Mouse (Mus musculus): Measurements from ENCODE around the gene Ceacam9. TPM values are rescaled to one million over a fixed set of nuclear protein-coding genes. Genes with fewer than 3 reads are reported as not detected.
"Not testable (repeated sequence)": the region's sequence is repeated elsewhere in the genome, so short reads cannot be mapped to it uniquely, and the experiment has no call there.

Ceacam9 gene
- not detected in 2 replicates for polyA plus RNA-seq (2015; fragmentation: Nextera tagmentation; extraction: Ambion mirVana)

- H3K4me2 ChIP-seq (replicated peaks): no peak within 1 kb of the TSS
- no peak within 1 kb of the TSS for H3K9ac ChIP-seq
- H3K27me3 ChIP-seq (replicated peaks): no peaks in the 10 kb centered on the region
- no peak within 1 kb of the TSS for H3K4me3 ChIP-seq (replicated peaks)
- no peak for ATAC-seq
- no peaks in the 10 kb centered on the region for H3K9me3 ChIP-seq
- no peaks in the 10 kb centered on the region for H3K4me1 ChIP-seq (replicated peaks)
- H3K27ac ChIP-seq: no peak within 1 kb of the TSS
- WGBS: 77% methylated on average over 2 of the region's 2 CpGs
- H3K36me3 ChIP-seq: no peaks in the 10 kb centered on the region
Measured at GRCm38 (mm10) chr7:16721629-16722028, at the start of gene Ceacam9. Gene Ceacam9, plus strand, starts transcription at chr7:16721929.

DNA sequence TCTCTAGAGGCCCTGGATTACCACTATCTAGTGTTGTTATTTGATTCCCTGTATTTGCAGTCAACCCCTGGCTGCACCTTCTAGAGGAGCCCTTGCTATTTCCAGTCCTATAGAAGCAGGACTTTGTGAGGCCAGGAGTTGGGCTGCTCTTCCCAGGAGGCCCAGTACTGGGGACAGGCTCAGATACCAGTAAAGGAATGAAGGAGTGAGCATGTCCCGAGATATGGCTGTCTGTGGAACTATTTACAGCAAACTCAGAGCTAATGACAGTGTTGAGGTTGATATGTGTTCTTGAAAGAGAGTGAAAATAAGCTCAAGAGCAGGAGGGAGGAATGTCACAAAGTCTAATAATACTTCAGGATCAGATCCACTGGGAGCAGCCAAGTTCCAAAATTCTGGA lies 47.9 kb upstream of the Ceacam9 start:
- Histone ChIP-seq H3K4me2 (replicated peaks) (no peak overlapping the region), H3K4me3 (replicated peaks) (no peak overlapping the region), H3K9ac (no peak overlapping the region), H3K27me3 (replicated peaks) (no peaks in the 10 kb centered on the region), H3K36me3 (no peaks in the 10 kb centered on the region), H3K27ac (no peak overlapping the region), H3K4me1 (replicated peaks) (no peaks in the 10 kb centered on the region), H3K9me3 (no peaks in the 10 kb centered on the region)
- 56% methylated on average over 1 of the region's 1 CpGs for WGBS
- ATAC-seq: no peak

DNA sequence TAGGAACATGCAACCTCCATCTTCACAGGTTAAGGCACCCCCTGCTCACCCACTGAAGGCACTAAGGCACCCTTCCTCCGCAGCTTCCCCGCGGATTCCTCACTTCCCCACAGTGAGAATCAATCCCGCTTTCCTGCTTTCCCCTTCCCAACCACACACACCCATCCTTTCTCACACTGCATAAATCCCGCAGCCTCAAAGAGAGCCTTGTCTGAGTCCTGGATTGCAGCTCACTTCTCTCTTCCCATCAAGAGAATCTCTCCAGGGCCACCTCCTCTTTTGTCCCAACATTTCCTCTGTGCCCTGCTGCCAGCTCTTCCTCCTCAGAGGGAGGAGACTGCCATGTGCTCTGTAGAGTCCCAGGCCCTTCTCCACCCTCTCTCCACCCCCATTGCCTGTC lies 47.0 kb upstream of the Ceacam9 start:
- not testable (repeated sequence) for H3K9ac ChIP-seq; H3K4me1 ChIP-seq (replicated peaks); H3K27ac ChIP-seq; H3K4me3 ChIP-seq (replicated peaks); H3K9me3 ChIP-seq; H3K36me3 ChIP-seq; ATAC-seq; H3K4me2 ChIP-seq (replicated peaks); H3K27me3 ChIP-seq (replicated peaks)
- 40% methylated on average over 5 of the region's 5 CpGs for WGBS

GRCm38 (mm10) chr7:16675605-16676004 lies 46.1 kb upstream of the Ceacam9 start, which contains the start of gene Ceacam15:
Gene Ceacam15, minus strand, starts transcription at chr7:16675705.
- H3K4me3 ChIP-seq (replicated peaks): no peak within 1 kb of the TSS
- no peak within 1 kb of the TSS for H3K9ac ChIP-seq
- H3K36me3 ChIP-seq: no peaks in the 10 kb centered on the region
- no peaks in the 10 kb centered on the region for H3K27me3 ChIP-seq (replicated peaks)
- ATAC-seq: no peak
- 55% methylated on average over 1 of the region's 1 CpGs for WGBS
- H3K4me1 ChIP-seq (replicated peaks): no peaks in the 10 kb centered on the region
- no peaks in the 10 kb centered on the region for H3K9me3 ChIP-seq
- no peak within 1 kb of the TSS for H3K27ac ChIP-seq
- no peak within 1 kb of the TSS for H3K4me2 ChIP-seq (replicated peaks)

DNA sequence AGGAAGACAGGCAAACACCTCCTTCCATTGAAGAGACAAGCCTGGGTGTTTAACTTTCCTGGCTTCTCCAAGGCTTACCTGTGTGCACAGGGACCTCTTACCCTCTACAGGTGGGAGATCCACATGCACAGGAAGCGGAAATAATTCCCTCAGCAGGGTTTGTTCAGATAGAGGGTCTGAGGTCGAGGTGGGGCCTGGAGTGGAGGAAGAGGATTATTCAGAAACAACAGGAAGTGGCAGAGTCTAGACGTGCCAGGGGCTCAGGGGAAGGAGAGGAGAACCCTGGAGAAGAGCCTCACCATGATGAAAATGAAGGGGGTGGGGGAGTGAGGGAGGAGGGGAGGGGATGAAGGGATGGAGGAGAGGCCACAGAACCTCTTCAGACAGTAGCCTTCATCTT lies 41.5 kb upstream of the Ceacam9 start:
- H3K4me3 ChIP-seq (replicated peaks); ATAC-seq; H3K9ac ChIP-seq; H3K4me1 ChIP-seq (replicated peaks); H3K36me3 ChIP-seq; H3K27me3 ChIP-seq (replicated peaks); H3K27ac ChIP-seq; H3K9me3 ChIP-seq; H3K4me2 ChIP-seq (replicated peaks): not testable (repeated sequence)
- WGBS: 42% methylated on average over 3 of the region's 3 CpGs

DNA sequence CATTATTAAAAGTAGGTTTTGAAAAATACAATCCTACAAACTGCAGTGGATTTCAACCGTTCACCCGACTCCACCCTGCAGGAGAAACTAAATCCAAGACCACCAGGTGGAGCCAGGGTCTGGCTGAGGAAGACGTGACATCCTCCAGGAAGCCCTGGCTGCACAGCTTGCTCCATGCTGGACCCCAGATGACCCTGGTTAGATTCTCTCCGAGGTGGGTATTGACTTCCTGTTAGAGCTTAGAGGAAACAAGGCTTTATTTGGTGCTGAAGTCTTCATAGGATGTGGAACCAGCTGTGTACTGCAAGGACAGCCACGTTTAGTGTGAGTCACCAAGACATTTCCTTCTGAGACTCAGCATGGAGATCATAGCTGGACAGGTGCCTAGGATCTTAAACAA lies 32.5 kb upstream of the Ceacam9 start:
- no peaks in the 10 kb centered on the region for H3K4me1 ChIP-seq (replicated peaks)

GRCm38 (mm10) chr7:16695025-16695424 lies 26.7 kb upstream of the Ceacam9 start:
- Histone ChIP-seq H3K4me3 (replicated peaks) (no peak overlapping the region), H3K27ac (no peak overlapping the region), H3K9ac (no peak overlapping the region), H3K36me3 (no peaks in the 10 kb centered on the region), H3K4me1 (replicated peaks) (no peaks in the 10 kb centered on the region), H3K27me3 (replicated peaks) (no peaks in the 10 kb centered on the region), H3K9me3 (no peaks in the 10 kb centered on the region), H3K4me2 (replicated peaks) (no peak overlapping the region)
- 45% methylated on average over 3 of the region's 3 CpGs for WGBS
- ATAC-seq: no peak

More for the DNA sequence above, 32.5 kb upstream of the Ceacam9 start:
- no peak overlapping the region for H3K27ac ChIP-seq
- no peak overlapping the region for H3K9ac ChIP-seq
- H3K9me3 ChIP-seq: no peaks in the 10 kb centered on the region
- 72% methylated on average over 5 of the region's 5 CpGs for WGBS
- no peak overlapping the region for H3K4me2 ChIP-seq (replicated peaks)
- ATAC-seq: no peak
- no peaks in the 10 kb centered on the region for H3K27me3 ChIP-seq (replicated peaks)
- H3K4me3 ChIP-seq (replicated peaks): no peak overlapping the region
- no peaks in the 10 kb centered on the region for H3K36me3 ChIP-seq

- ATAC-seq: no peak
- WGBS: 40% methylated on average over 2 of the region's 2 CpGs
- H3K4me3 ChIP-seq (replicated peaks): no peak overlapping the region
- no peaks in the 10 kb centered on the region for H3K9me3 ChIP-seq
- H3K4me2 ChIP-seq (replicated peaks): no peak overlapping the region
- H3K27me3 ChIP-seq (replicated peaks): no peaks in the 10 kb centered on the region
- H3K4me1 ChIP-seq (replicated peaks): no peaks in the 10 kb centered on the region
- H3K36me3 ChIP-seq: no peaks in the 10 kb centered on the region
- H3K9ac ChIP-seq: no peak overlapping the region
- H3K27ac ChIP-seq: no peak overlapping the region
Measured at GRCm38 (mm10) chr7:16699042-16699441, 22.7 kb upstream of the Ceacam9 start.

GRCm38 (mm10) chr7:16700583-16700982 lies 21.1 kb upstream of the Ceacam9 start:
- WGBS: 48% methylated on average over 5 of the region's 5 CpGs
- no peak overlapping the region for H3K4me2 ChIP-seq (replicated peaks)
- H3K4me3 ChIP-seq (replicated peaks): no peak overlapping the region
- no peaks in the 10 kb centered on the region for H3K9me3 ChIP-seq
- ATAC-seq: no peak
- no peak overlapping the region for H3K27ac ChIP-seq
- no peaks in the 10 kb centered on the region for H3K27me3 ChIP-seq (replicated peaks)
- H3K4me1 ChIP-seq (replicated peaks): no peaks in the 10 kb centered on the region
- no peaks in the 10 kb centered on the region for H3K36me3 ChIP-seq
- no peak overlapping the region for H3K9ac ChIP-seq

DNA sequence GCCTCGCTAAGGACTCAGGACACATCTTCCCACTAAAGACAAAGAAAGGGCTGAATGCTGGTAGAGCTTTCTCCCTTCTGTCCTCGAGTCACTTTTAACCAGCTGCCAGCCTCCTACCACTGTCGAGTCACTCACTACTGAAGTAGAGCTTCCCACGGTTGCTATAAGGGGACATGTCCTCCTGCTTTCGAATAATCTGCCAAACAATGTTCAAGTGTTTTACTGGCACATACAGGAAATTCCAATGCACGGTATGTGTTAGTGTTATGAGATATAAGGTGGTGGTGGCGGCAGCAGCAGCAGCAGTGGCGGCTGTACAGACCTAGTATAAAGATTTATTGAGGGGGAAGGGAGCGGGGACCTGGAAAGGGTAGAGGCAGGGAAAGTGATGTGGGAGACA lies 15.3 kb upstream of the Ceacam9 start:
- H3K27me3 ChIP-seq (replicated peaks): no peaks in the 10 kb centered on the region
- no peak overlapping the region for H3K4me3 ChIP-seq (replicated peaks)
- no peak overlapping the region for H3K27ac ChIP-seq
- no peaks in the 10 kb centered on the region for H3K36me3 ChIP-seq
- no peak overlapping the region for H3K4me2 ChIP-seq (replicated peaks)
- no peak overlapping the region for H3K9ac ChIP-seq
- no peaks in the 10 kb centered on the region for H3K9me3 ChIP-seq
- no peaks in the 10 kb centered on the region for H3K4me1 ChIP-seq (replicated peaks)
- 26% methylated on average over 9 of the region's 9 CpGs for WGBS
- ATAC-seq: no peak

DNA sequence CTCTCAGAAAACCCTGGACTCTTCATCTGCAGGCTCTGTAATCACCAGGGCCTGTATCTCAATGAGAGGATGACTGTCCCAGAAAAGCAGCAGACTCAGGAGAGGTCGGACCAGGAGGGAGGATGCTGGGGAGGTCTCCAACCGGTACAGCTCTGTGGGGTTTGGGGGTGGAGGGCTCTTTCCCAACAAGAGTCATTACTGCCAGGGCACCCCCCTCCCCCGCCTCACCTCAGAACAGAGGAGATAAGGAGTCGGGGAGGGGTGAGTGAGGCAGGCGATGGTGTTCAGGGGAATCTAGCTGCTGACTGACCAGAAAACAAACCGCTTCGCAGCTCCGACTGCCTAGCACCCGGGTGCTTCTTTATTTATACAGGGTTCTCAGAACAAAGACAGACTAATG lies 13.5 kb upstream of the Ceacam9 start:
- H3K27me3 ChIP-seq (replicated peaks): no peaks in the 10 kb centered on the region
- no peaks in the 10 kb centered on the region for H3K9me3 ChIP-seq
- no peaks in the 10 kb centered on the region for H3K4me1 ChIP-seq (replicated peaks)
- H3K4me2 ChIP-seq (replicated peaks): no peak overlapping the region
- 23% methylated on average over 9 of the region's 9 CpGs for WGBS
- H3K36me3 ChIP-seq: no peaks in the 10 kb centered on the region
- no peak overlapping the region for H3K27ac ChIP-seq
- H3K9ac ChIP-seq: no peak overlapping the region
- no peak for ATAC-seq
- H3K4me3 ChIP-seq (replicated peaks): no peak overlapping the region

- Histone ChIP-seq H3K9me3 (no peaks in the 10 kb centered on the region), H3K4me2 (replicated peaks) (no peak overlapping the region), H3K9ac (no peak overlapping the region), H3K36me3 (no peaks in the 10 kb centered on the region), H3K27ac (no peak overlapping the region), H3K4me3 (replicated peaks) (no peak overlapping the region), H3K4me1 (replicated peaks) (no peaks in the 10 kb centered on the region), H3K27me3 (replicated peaks) (no peaks in the 10 kb centered on the region)
- no peak for ATAC-seq
- WGBS: 81% methylated on average over 5 of the region's 5 CpGs
Measured at GRCm38 (mm10) chr7:16710604-16711003, 11.1 kb upstream of the Ceacam9 start.

GRCm38 (mm10) chr7:16712633-16713415 lies 8.9 kb upstream of the Ceacam9 start:
- Histone ChIP-seq H3K4me3 (replicated peaks) (no peak overlapping the region), H3K27ac (no peak overlapping the region), H3K36me3 (no peaks in the 10 kb centered on the region), H3K27me3 (replicated peaks) (no peaks in the 10 kb centered on the region), H3K4me1 (replicated peaks) (no peaks in the 10 kb centered on the region), H3K9me3 (no peaks in the 10 kb centered on the region), H3K9ac (no peak overlapping the region), H3K4me2 (replicated peaks) (no peak overlapping the region)
- 70% methylated on average over 13 of the region's 13 CpGs for WGBS
- no peak for ATAC-seq

Data from intestine, embryonic 15.5 days (tissue).